Mouse (Mus musculus) liver, postnatal 0 days (tissue): ENCODE data around the gene Disp3.

Experiments
- CTCF ChIP-seq: sonication (generic); IDR thresholded peaks from 2 replicates; pipeline ENCODE4 v1.5.1; 2016; ENCODE audit warnings: antibody characterized with exemption, low read depth
- EP300 ChIP-seq: IDR thresholded peaks from 2 replicates; pipeline ENCODE4 v1.6.1; 2016; ENCODE audit warnings: antibody characterized with exemption, low read depth, mild to moderate bottlenecking

DNA sequence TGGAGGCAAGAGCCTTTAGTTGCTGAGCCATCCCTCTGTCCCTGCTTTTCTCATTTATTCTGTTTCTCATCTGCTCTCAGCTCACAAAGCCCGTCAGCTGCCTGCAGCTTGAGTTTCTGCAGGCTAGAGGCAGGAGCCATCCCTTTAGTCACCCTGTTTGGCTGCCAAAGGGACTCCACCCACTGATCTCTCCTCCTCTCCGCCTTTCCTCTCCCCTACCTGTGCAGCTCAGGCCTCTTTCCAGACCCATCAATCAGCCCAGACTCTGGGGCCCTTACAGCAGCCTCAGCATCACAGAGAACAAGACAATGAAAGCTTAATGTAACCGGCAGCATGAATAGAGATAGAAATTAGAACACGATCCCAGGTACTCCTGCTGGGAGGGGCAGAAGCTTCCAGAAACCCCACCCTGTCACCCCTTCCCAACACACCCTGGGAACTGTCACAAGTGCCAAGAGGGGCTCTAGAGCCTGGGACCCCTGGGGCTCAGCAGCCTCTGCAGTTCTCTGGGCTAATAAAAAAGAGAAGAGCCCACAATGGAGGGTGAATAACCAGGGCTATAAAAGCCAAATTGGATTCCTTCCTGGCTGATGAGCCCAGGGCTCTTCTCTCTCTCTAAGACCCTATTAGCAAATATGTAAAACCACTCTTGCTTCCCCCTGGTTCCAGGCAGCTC lies 10.8 kb downstream of the Disp3 start:
- TF ChIP-seq EP300 (no peak), CTCF (no peak)
